Mouse (Mus musculus): Measurements from ENCODE around the gene Rusc2.

GRCm38 (mm10) chr4:43367787-43368186 is 14.0 kb upstream of the Rusc2 start:
- TF ChIP-seq POLR2A (IDR thresholded peaks at IDR 0.05; ENCODE audit: borderline replicate concordance, control insufficient read depth, low read depth, low read length) = no peak
- TF ChIP-seq CTCF (IDR thresholded peaks at IDR 0.05; ENCODE audit: control insufficient read depth, insufficient read depth, low read length) = no peak
